Mouse (Mus musculus): Measurements from ENCODE around the gene Fgfr2. TPM values are rescaled to one million over a fixed set of nuclear protein-coding genes. Genes with fewer than 3 reads are reported as not detected.

Fgfr2 gene
- polyA plus RNA-seq, 1 experiment = 3.0 TPM

GRCm38 (mm10) chr7:131882824-131883223 is 1240.3 kb downstream of the Fgfr2 start:
- peaks cover 4% of the 10 kb centered on the region for H3K4me1 ChIP-seq (ENCODE audit: control insufficient read depth, insufficient read depth, low read length)
- no peaks in the 10 kb centered on the region for H3K27me3 ChIP-seq (ENCODE audit: control insufficient read depth, insufficient read depth, low read length)
- no peaks in the 10 kb centered on the region for H3K36me3 ChIP-seq (ENCODE audit: control insufficient read depth, insufficient read depth, low read length)
- no peak overlapping the region for H3K27ac ChIP-seq (ENCODE audit: control insufficient read depth, insufficient read depth, low read depth, low read length)
- no peak for TF ChIP-seq POLR2A (IDR thresholded peaks at IDR 0.05; ENCODE audit: control insufficient read depth, low read depth, low read length)
- no peak for TF ChIP-seq CTCF (IDR thresholded peaks at IDR 0.05; ENCODE audit: control insufficient read depth, insufficient read depth, insufficient replicate concordance, low read depth, low read length)
- H3K4me3 ChIP-seq (ENCODE audit: control insufficient read depth, low read depth, low read length) = no peak overlapping the region

- TF ChIP-seq POLR2A (IDR thresholded peaks at IDR 0.05; ENCODE audit: control insufficient read depth, low read depth, low read length) (no peak), CTCF (IDR thresholded peaks at IDR 0.05; ENCODE audit: control insufficient read depth, insufficient read depth, insufficient replicate concordance, low read depth, low read length) (peak; percentile 98)
- H3K4me3 ChIP-seq (ENCODE audit: control insufficient read depth, low read depth, low read length) = no peak overlapping the region
- H3K27me3 ChIP-seq (ENCODE audit: control insufficient read depth, insufficient read depth, low read length) = no peaks in the 10 kb centered on the region
- H3K27ac ChIP-seq (ENCODE audit: control insufficient read depth, insufficient read depth, low read depth, low read length) = no peak overlapping the region
- H3K4me1 ChIP-seq (ENCODE audit: control insufficient read depth, insufficient read depth, low read length) = peaks cover 4% of the 10 kb centered on the region
- no peaks in the 10 kb centered on the region for H3K36me3 ChIP-seq (ENCODE audit: control insufficient read depth, insufficient read depth, low read length)
Measured at GRCm38 (mm10) chr7:131881876-131882615, 1241.1 kb downstream of the Fgfr2 start.

GRCm38 (mm10) chr7:131880150-131880549 is 1243.0 kb downstream of the Fgfr2 start:
- no peaks in the 10 kb centered on the region for H3K27me3 ChIP-seq (ENCODE audit: control insufficient read depth, insufficient read depth, low read length)
- no peak overlapping the region for H3K27ac ChIP-seq (ENCODE audit: control insufficient read depth, insufficient read depth, low read depth, low read length)
- TF ChIP-seq CTCF (IDR thresholded peaks at IDR 0.05; ENCODE audit: control insufficient read depth, insufficient read depth, insufficient replicate concordance, low read depth, low read length) (no peak), POLR2A (IDR thresholded peaks at IDR 0.05; ENCODE audit: control insufficient read depth, low read depth, low read length) (no peak)

GRCm38 (mm10) chr7:131878846-131879245 is 1244.3 kb downstream of the Fgfr2 start:
- no peaks in the 10 kb centered on the region for H3K27me3 ChIP-seq (ENCODE audit: control insufficient read depth, insufficient read depth, low read length)

More at GRCm38 (mm10) chr7:131880150-131880549, 1243.0 kb downstream of the Fgfr2 start:
- no peaks in the 10 kb centered on the region for H3K36me3 ChIP-seq (ENCODE audit: control insufficient read depth, insufficient read depth, low read length)
- peaks cover 4% of the 10 kb centered on the region for H3K4me1 ChIP-seq (ENCODE audit: control insufficient read depth, insufficient read depth, low read length)
- no peak overlapping the region for H3K4me3 ChIP-seq (ENCODE audit: control insufficient read depth, low read depth, low read length)

GRCm38 (mm10) chr7:131861157-131861556 is 1262.0 kb downstream of the Fgfr2 start:
- H3K27ac ChIP-seq (ENCODE audit: control insufficient read depth, insufficient read depth, low read depth, low read length) = no peak overlapping the region
- TF ChIP-seq POLR2A (IDR thresholded peaks at IDR 0.05; ENCODE audit: control insufficient read depth, low read depth, low read length) (no peak), CTCF (IDR thresholded peaks at IDR 0.05; ENCODE audit: control insufficient read depth, insufficient read depth, insufficient replicate concordance, low read depth, low read length) (no peak; the same call in 1 of the 2 replicates)
- no peak overlapping the region for H3K4me3 ChIP-seq (ENCODE audit: control insufficient read depth, low read depth, low read length)
- H3K4me1 ChIP-seq (ENCODE audit: control insufficient read depth, insufficient read depth, low read length) = no peaks in the 10 kb centered on the region
- H3K27me3 ChIP-seq (ENCODE audit: control insufficient read depth, insufficient read depth, low read length) = no peaks in the 10 kb centered on the region
- no peaks in the 10 kb centered on the region for H3K36me3 ChIP-seq (ENCODE audit: control insufficient read depth, insufficient read depth, low read length)

More at GRCm38 (mm10) chr7:131878846-131879245, 1244.3 kb downstream of the Fgfr2 start:
- H3K4me3 ChIP-seq (ENCODE audit: control insufficient read depth, low read depth, low read length) = no peak overlapping the region
- TF ChIP-seq CTCF (IDR thresholded peaks at IDR 0.05; ENCODE audit: control insufficient read depth, insufficient read depth, insufficient replicate concordance, low read depth, low read length) = no peak
- no peak for TF ChIP-seq POLR2A (IDR thresholded peaks at IDR 0.05; ENCODE audit: control insufficient read depth, low read depth, low read length)
- no peak overlapping the region for H3K27ac ChIP-seq (ENCODE audit: control insufficient read depth, insufficient read depth, low read depth, low read length)
- peaks cover 4% of the 10 kb centered on the region for H3K4me1 ChIP-seq (ENCODE audit: control insufficient read depth, insufficient read depth, low read length)
- H3K36me3 ChIP-seq (ENCODE audit: control insufficient read depth, insufficient read depth, low read length) = no peaks in the 10 kb centered on the region

- no peak overlapping the region for H3K27ac ChIP-seq (ENCODE audit: control insufficient read depth, insufficient read depth, low read depth, low read length)
- H3K4me1 ChIP-seq (ENCODE audit: control insufficient read depth, insufficient read depth, low read length) = no peaks in the 10 kb centered on the region
- no peaks in the 10 kb centered on the region for H3K36me3 ChIP-seq (ENCODE audit: control insufficient read depth, insufficient read depth, low read length)
- no peaks in the 10 kb centered on the region for H3K27me3 ChIP-seq (ENCODE audit: control insufficient read depth, insufficient read depth, low read length)
- H3K4me3 ChIP-seq (ENCODE audit: control insufficient read depth, low read depth, low read length) = no peak overlapping the region
- no peak for TF ChIP-seq POLR2A (IDR thresholded peaks at IDR 0.05; ENCODE audit: control insufficient read depth, low read depth, low read length)
- no peak for TF ChIP-seq CTCF (IDR thresholded peaks at IDR 0.05; ENCODE audit: control insufficient read depth, insufficient read depth, insufficient replicate concordance, low read depth, low read length)
Measured at GRCm38 (mm10) chr7:131855641-131856040, 1267.5 kb downstream of the Fgfr2 start.

- no peak overlapping the region for H3K27ac ChIP-seq (ENCODE audit: control insufficient read depth, insufficient read depth, low read depth, low read length)
Measured at GRCm38 (mm10) chr7:131850579-131850978, 1272.6 kb downstream of the Fgfr2 start.

More at GRCm38 (mm10) chr7:131850579-131850978, 1272.6 kb downstream of the Fgfr2 start:
- no peak overlapping the region for H3K4me3 ChIP-seq (ENCODE audit: control insufficient read depth, low read depth, low read length)
- no peaks in the 10 kb centered on the region for H3K27me3 ChIP-seq (ENCODE audit: control insufficient read depth, insufficient read depth, low read length)
- H3K36me3 ChIP-seq (ENCODE audit: control insufficient read depth, insufficient read depth, low read length) = no peaks in the 10 kb centered on the region
- TF ChIP-seq POLR2A (IDR thresholded peaks at IDR 0.05; ENCODE audit: control insufficient read depth, low read depth, low read length) = no peak
- TF ChIP-seq CTCF (IDR thresholded peaks at IDR 0.05; ENCODE audit: control insufficient read depth, insufficient read depth, insufficient replicate concordance, low read depth, low read length) = no peak
- no peaks in the 10 kb centered on the region for H3K4me1 ChIP-seq (ENCODE audit: control insufficient read depth, insufficient read depth, low read length)
